Comparison of ENCODE assay signal across 24 mouse cellular contexts in genomic region chrX:101288432-101288831, GRCm38 (mm10). TPM values are rescaled to one million over a fixed set of nuclear protein-coding genes. Genes with fewer than 3 reads are reported as not detected.
"Had no signal": no experiment of that assay in that cellular context is flagged by ENCODE, and none has a peak within 500 bp of the region (broad histone marks: within the 10 kb centered on the region; RNA-seq: fewer than 3 reads in every experiment).

No protein-coding gene starts in this region.

- H3K4me1 ChIP-seq: kidney, embryonic 15.5 days; limb, embryonic 10.5 days; midbrain, embryonic 10.5 days; neural tube, embryonic 15.5 days had no signal

- H3K9ac ChIP-seq: kidney, embryonic 15.5 days; neural tube, embryonic 15.5 days had no signal

- H3K9me3 ChIP-seq: kidney, embryonic 15.5 days; limb, embryonic 10.5 days; midbrain, embryonic 10.5 days; neural tube, embryonic 15.5 days had no signal

- H3K4me3 ChIP-seq: kidney, embryonic 15.5 days; left cerebral cortex, adult 2 months; limb, embryonic 10.5 days; midbrain, embryonic 10.5 days; myocyte; neural tube, embryonic 15.5 days had no signal

- DNase-seq: kidney, adult 2 months; kidney, postnatal 14 days; lung, adult 2 months; lung, postnatal 10 days; lung, postnatal 4 days; midbrain, embryonic 14.5 days; right cerebral cortex, adult 18-20 months; spleen, adult 18-20 months; thymus, adult 2 months; thymus, postnatal 25 days had no signal

- H3K27ac ChIP-seq: kidney, embryonic 15.5 days; left cerebral cortex, adult 2 months; limb, embryonic 10.5 days; midbrain, embryonic 10.5 days; neural tube, embryonic 15.5 days had no signal

- H3K4me2 ChIP-seq: kidney, embryonic 15.5 days; neural tube, embryonic 15.5 days had no signal

- H3K27me3 ChIP-seq: neural tube, embryonic 15.5 days had no signal

RNA-seq across cellular contexts. Expression of gene Nlgn3, which starts 10.5 kb away (rescaled TPM):
- polyA plus RNA-seq: myocyte had no signal

RNA-seq across cellular contexts. Expression of gene Gm20489, which starts 19.6 kb away (rescaled TPM):
- total RNA-seq: layer of hippocampus, postnatal 25 days; left cerebral cortex, adult 2 months; left cerebral cortex, postnatal 14 days; megakaryocyte, adult 5-6 weeks had no signal
- polyA plus RNA-seq: kidney, adult 2 months; kidney, embryonic 15.5 days; large intestine, adult 2 months; limb, embryonic 10.5 days; limb, embryonic 14.5 days; lung, adult 2 months; midbrain, embryonic 10.5 days; midbrain, embryonic 14.5 days; myocyte; neural tube, embryonic 11.5 days; neural tube, embryonic 15.5 days; stomach, embryonic 14.5 days; thymus, adult 2 months; urinary bladder, adult 2 months had no signal

RNA-seq across cellular contexts. Expression of gene Gm614, which starts 24.6 kb away (rescaled TPM):
- total RNA-seq: layer of hippocampus, postnatal 25 days; left cerebral cortex, adult 2 months; left cerebral cortex, postnatal 14 days; megakaryocyte, adult 5-6 weeks had no signal
- polyA plus RNA-seq: kidney, adult 2 months; kidney, embryonic 15.5 days; large intestine, adult 2 months; limb, embryonic 10.5 days; midbrain, embryonic 10.5 days; midbrain, embryonic 14.5 days; myocyte; neural tube, embryonic 11.5 days; neural tube, embryonic 15.5 days; stomach, embryonic 14.5 days had no signal
